Mouse (Mus musculus) liver, embryonic 14.5 days (tissue): Measurements from ENCODE around the gene Upk1a. TPM values are rescaled to one million over a fixed set of nuclear protein-coding genes. Genes with fewer than 3 reads are reported as not detected.

Experiments used
- ATAC-seq: fragments of 200-750 bp; cut with Nextera tagmentation; 2 replicates; pipeline ENCODE4 v1.8.0; 2017; ENCODE audit warnings: moderate number of reproducible peaks, mild to moderate bottlenecking, moderate library complexity; ENCODE audit not compliant: insufficient read depth
- DNase-seq, 3 experiments: peaks; one replicate each; pipeline ENCODE4 v3.0.0-alpha.2; 2012 to 2013; ENCODE audit warnings: low read depth in 3 of 3, low spot score in 3 of 3
- H3K27ac ChIP-seq: fragments of 300-500 bp; sonication (generic); 2 replicates; pipeline ENCODE4 v1.5.1; 2014; ENCODE audit warnings: moderate library complexity, mild to moderate bottlenecking, control low read depth, inconsistent platforms
- H3K27me3 ChIP-seq: fragments of 300-500 bp; sonication (generic); 2 replicates; pipeline ENCODE4 v1.6.1; 2014; ENCODE audit warnings: mild to moderate bottlenecking, low read length, moderate library complexity; ENCODE audit not compliant: control insufficient read depth, insufficient read depth
- H3K36me3 ChIP-seq: fragments of 300-500 bp; sonication (generic); replicated peaks from 2 replicates; pipeline ENCODE4 v1.6.1; 2014; ENCODE audit warnings: low read depth; ENCODE audit not compliant: control insufficient read depth, insufficient read depth
- H3K4me1 ChIP-seq, 2 experiments: fragments of 200-500 bp in 1 of 2; fragments of 300-500 bp in 1 of 2; sonication (generic) in 1 of 2; replicated peaks; 2 replicates each; pipeline ENCODE4 v1.6.1; 2012 to 2014; ENCODE audit warnings: antibody characterized with exemption in 1 of 2, inconsistent platforms in 1 of 2, low read length in 1 of 2; ENCODE audit not compliant: control insufficient read depth in 2 of 2, insufficient read depth in 2 of 2
- H3K4me2 ChIP-seq: fragments of 300-500 bp; sonication (generic); 2 replicates; pipeline ENCODE4 v1.6.1; 2014; ENCODE audit warnings: low read depth, mild to moderate bottlenecking, control low read depth, moderate library complexity
- H3K4me3 ChIP-seq, 2 experiments: fragments of 200-500 bp in 1 of 2; fragments of 300-500 bp in 1 of 2; sonication (generic) in 1 of 2; 2 replicates each; pipeline ENCODE4 v1.5.1; 2012 to 2014; ENCODE audit warnings: low read depth in 2 of 2, low read length in 2 of 2, mild to moderate bottlenecking in 2 of 2, control low read depth in 1 of 2, inconsistent platforms in 1 of 2, moderate library complexity in 1 of 2; ENCODE audit not compliant: insufficient read depth in 1 of 2
- H3K9ac ChIP-seq: fragments of 300-500 bp; sonication (generic); replicated peaks from 2 replicates; pipeline ENCODE4 v1.6.1; 2014; ENCODE audit warnings: mild to moderate bottlenecking, control low read depth, moderate library complexity
- H3K9me3 ChIP-seq: fragments of 300-500 bp; sonication (generic); 2 replicates; pipeline ENCODE4 v1.6.1; 2016; ENCODE audit warnings: low read length, mixed read lengths; ENCODE audit not compliant: control insufficient read depth
- CTCF ChIP-seq: IDR thresholded peaks from 2 replicates; pipeline ENCODE4 v1.5.1; 2016; ENCODE audit warnings: antibody characterized with exemption, low read depth, control low read depth
- EP300 ChIP-seq: IDR thresholded peaks from 2 replicates; pipeline ENCODE4 v1.6.1; 2016; ENCODE audit warnings: antibody characterized with exemption, low read depth
- WGBS: fragments of 180-500 bp; shearing (Covaris S2); extraction: QIAGEN DNeasy Blood & Tissue Kit; methylation state at CpG from one replicate; pipeline ENCODE4 v1.1.7; 2014; ENCODE audit not compliant: insufficient replicate concordance; 5-methylcytosine and 5-hydroxymethylcytosine counted together
- polyA plus RNA-seq, 2 experiments: library from polyadenylated mRNA; depleted of rRNA in 1 of 2; stranded (reverse) in 1 of 2; unstranded in 1 of 2; fragments of >200 nt; fragmentation: Nextera tagmentation in 1 of 2; extraction: Ambion mirVana in 1 of 2; gene quantifications; 2 replicates each; pipeline versions ENCODE4 v1.2.1 to v1.2.3; 2012 to 2014

The Upk1a gene
- polyA plus RNA-seq, 2 experiments, result 0.29 TPM; not detected in 1

- ATAC-seq (no peak), DNase-seq (no peak)
- 56% methylated on average over 5 of the region's 5 CpGs for WGBS
- H3K4me3 ChIP-seq, result no peak overlapping the region
- H3K27ac ChIP-seq, result no peak overlapping the region
- no peaks in the 10 kb centered on the region for H3K9me3 ChIP-seq
- no peak overlapping the region for H3K4me2 ChIP-seq
- H3K4me1 ChIP-seq, result peaks cover 6 to 16% of the 10 kb centered on the region in 2 experiments; a peak in 3 of 4 replicates
- H3K36me3 ChIP-seq, result no peaks in the 10 kb centered on the region
- H3K27me3 ChIP-seq, result no peaks in the 10 kb centered on the region
- no peak for TF ChIP-seq CTCF
- TF ChIP-seq EP300, result no peak
- no peak overlapping the region for H3K9ac ChIP-seq
Measured at GRCm38 (mm10) chr7:30596811-30597210, 15.8 kb downstream of the Upk1a start.

GRCm38 (mm10) chr7:30596093-30596492, 16.6 kb downstream of the Upk1a start:
- no peak overlapping the region for H3K4me2 ChIP-seq
- no peak overlapping the region for H3K9ac ChIP-seq
- no peak overlapping the region for H3K4me3 ChIP-seq
- H3K36me3 ChIP-seq, result no peaks in the 10 kb centered on the region
- DNase-seq, result no peak
- no peaks in the 10 kb centered on the region for H3K9me3 ChIP-seq
- no peaks in the 10 kb centered on the region for H3K27me3 ChIP-seq
- no peak for ATAC-seq
- TF ChIP-seq EP300, result no peak
- no peak for TF ChIP-seq CTCF
- H3K4me1 ChIP-seq, result peaks cover 6 to 16% of the 10 kb centered on the region in 2 experiments; a peak in 3 of 4 replicates
- WGBS, result 63% methylated on average over 5 of the region's 5 CpGs
- H3K27ac ChIP-seq, result no peak overlapping the region

GRCm38 (mm10) chr7:30594510-30595024, 18.1 kb downstream of the Upk1a start:
- H3K9ac ChIP-seq, result no peak overlapping the region
- H3K4me2 ChIP-seq, result no peak overlapping the region
- peaks cover 10 to 19% of the 10 kb centered on the region in 2 experiments; a peak in 3 of 4 replicates for H3K4me1 ChIP-seq
- TF ChIP-seq CTCF (no peak), EP300 (no peak)
- no peak overlapping the region for H3K4me3 ChIP-seq
- no peaks in the 10 kb centered on the region for H3K27me3 ChIP-seq
- no peak for DNase-seq
- no peak overlapping the region for H3K27ac ChIP-seq
- no peaks in the 10 kb centered on the region for H3K9me3 ChIP-seq
- no peak for ATAC-seq
- 44% methylated on average over 4 of the region's 4 CpGs for WGBS
- no peaks in the 10 kb centered on the region for H3K36me3 ChIP-seq

GRCm38 (mm10) chr7:30593579-30594509, 18.8 kb downstream of the Upk1a start:
- Histone ChIP-seq H3K36me3 (no peaks in the 10 kb centered on the region), H3K27me3 (no peaks in the 10 kb centered on the region), H3K27ac (no peak overlapping the region), H3K4me3 (no peak overlapping the region), H3K4me1 (peaks cover 10 to 19% of the 10 kb centered on the region in 2 experiments; a peak in 3 of 4 replicates), H3K4me2 (no peak overlapping the region), H3K9ac (no peak overlapping the region; the same call in 1 of the 2 replicates), H3K9me3 (no peaks in the 10 kb centered on the region)
- ATAC-seq (no peak), DNase-seq (no peak)
- TF ChIP-seq EP300 (no peak), CTCF (no peak)
- 48% methylated on average over 10 of the region's 10 CpGs for WGBS

- no peak for ATAC-seq
- peaks cover 10 to 19% of the 10 kb centered on the region in 2 experiments; a peak in 3 of 4 replicates for H3K4me1 ChIP-seq
- H3K4me3 ChIP-seq, result no peak overlapping the region
- H3K27me3 ChIP-seq, result no peaks in the 10 kb centered on the region
- no peak overlapping the region for H3K4me2 ChIP-seq
- DNase-seq, result no peak
- H3K9ac ChIP-seq, result no peak overlapping the region
- no peaks in the 10 kb centered on the region for H3K9me3 ChIP-seq
- H3K36me3 ChIP-seq, result no peaks in the 10 kb centered on the region
- 40% methylated on average over 5 of the region's 5 CpGs for WGBS
- no peak for TF ChIP-seq EP300
- no peak for TF ChIP-seq CTCF
- no peak overlapping the region for H3K27ac ChIP-seq
Measured at GRCm38 (mm10) chr7:30592772-30593423, 19.7 kb downstream of the Upk1a start.
